Mouse (Mus musculus) C2C12 (cell line): ENCODE results near the gene Upk3a.

Experiments used
- CEBPB ChIP-seq: IDR thresholded peaks from one replicate; pipeline ENCODE4 v1.6.1; 2011; ENCODE audit warnings: low read depth, mild to moderate bottlenecking, control low read depth, moderate library complexity
- CTCF ChIP-seq: IDR thresholded peaks from one replicate; pipeline ENCODE4 v1.5.1; 2011; ENCODE audit not compliant: control insufficient read depth, insufficient read depth, insufficient read length
- MAX ChIP-seq: IDR thresholded peaks from one replicate; pipeline ENCODE4 v1.6.1; 2011; ENCODE audit warnings: mild to moderate bottlenecking, control low read depth
- MYOD1 ChIP-seq: IDR thresholded peaks from one replicate; pipeline ENCODE4 v1.6.1; 2011; ENCODE audit warnings: low read depth; ENCODE audit not compliant: control insufficient read depth, insufficient read length
- MYOG ChIP-seq: IDR thresholded peaks from one replicate; pipeline ENCODE4 v1.6.1; 2011; ENCODE audit not compliant: control insufficient read depth, insufficient read length; ENCODE audit errors: extremely low read depth
- USF1 ChIP-seq: IDR thresholded peaks from one replicate; pipeline ENCODE4 v1.6.1; 2011; ENCODE audit warnings: low read depth, mild to moderate bottlenecking, control low read depth, moderate library complexity

GRCm38 (mm10) chr15:85026197-85026596 is 9.3 kb downstream of the Upk3a start:
- TF ChIP-seq CTCF (no peak), MYOG (no peak), USF1 (no peak), CEBPB (no peak), MAX (no peak), MYOD1 (no peak)
